Mouse (Mus musculus): Measurements from ENCODE around the gene Mtmr11. TPM values are rescaled to one million over a fixed set of nuclear protein-coding genes. Genes with fewer than 3 reads are reported as not detected.
"Not testable (repeated sequence)": the region's sequence is repeated elsewhere in the genome, so short reads cannot be mapped to it uniquely, and the experiment has no call there.

Gene Mtmr11
- total RNA-seq, 2 experiments from 2014 or later, result 0.34 TPM; not detected in 1

DNA sequence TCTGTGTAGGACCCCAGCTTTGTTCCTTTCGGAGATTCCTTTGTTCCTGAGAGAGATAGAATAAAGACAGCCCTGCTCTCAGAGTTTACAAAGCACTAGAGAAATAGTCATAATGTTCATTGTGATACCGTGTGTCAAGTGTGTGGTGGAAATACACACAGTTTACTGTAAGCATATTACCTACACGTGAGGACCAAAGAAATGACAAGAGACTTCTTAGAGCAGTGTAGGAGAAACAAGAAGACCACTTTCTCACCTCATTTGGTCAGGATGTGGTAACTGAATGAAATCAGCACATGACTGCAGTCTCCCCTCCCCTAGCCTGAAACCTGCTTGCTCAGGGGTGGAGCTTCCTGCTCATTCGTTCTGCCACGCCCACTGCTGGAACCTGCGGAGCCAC, 36.4 kb downstream of the Mtmr11 start:
- ATAC-seq (replicated peaks; ENCODE audit: low FRiP score, poor library complexity, severe bottlenecking), result 0 out of 2 replicates have a peak, but pooled peaks have one; percentile 10

- ATAC-seq (replicated peaks; ENCODE audit: low FRiP score, poor library complexity, severe bottlenecking), result not testable (repeated sequence)
Measured at GRCm38 (mm10) chr3:96198601-96199251, 36.9 kb downstream of the Mtmr11 start.

DNA sequence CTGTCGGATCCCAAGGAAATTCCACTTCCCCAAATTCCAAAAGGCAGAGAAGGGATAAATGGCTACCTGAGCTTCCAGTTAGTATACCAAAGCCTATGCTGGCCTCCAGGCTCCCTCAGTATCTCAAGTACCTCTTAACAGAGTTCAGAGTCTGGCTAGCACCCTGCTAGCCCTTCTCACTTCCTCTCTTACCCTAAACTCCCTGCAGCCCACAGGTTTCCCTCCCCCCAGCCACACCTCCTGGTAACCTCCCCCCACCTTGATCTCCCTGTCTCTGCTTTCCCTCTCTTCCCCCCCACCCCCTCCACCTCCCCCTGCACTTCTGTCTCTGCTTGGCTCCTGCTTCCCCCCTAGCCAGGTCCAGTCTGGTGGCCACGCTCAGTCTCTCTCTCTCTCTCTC, 37.9 kb downstream of the Mtmr11 start:
- ATAC-seq (replicated peaks; ENCODE audit: low FRiP score, poor library complexity, severe bottlenecking), result no peak

- ATAC-seq (replicated peaks; ENCODE audit: low FRiP score, poor library complexity, severe bottlenecking), result no peak
Measured at GRCm38 (mm10) chr3:96207819-96208218, 46.0 kb downstream of the Mtmr11 start.

- no peak for ATAC-seq (replicated peaks; ENCODE audit: low FRiP score, poor library complexity, severe bottlenecking)
Measured at GRCm38 (mm10) chr3:96209242-96209641, 47.4 kb downstream of the Mtmr11 start.

GRCm38 (mm10) chr3:96219191-96219641, 57.4 kb downstream of the Mtmr11 start:
- peak; percentile 40 for ATAC-seq (replicated peaks; ENCODE audit: low FRiP score, poor library complexity, severe bottlenecking)

DNA sequence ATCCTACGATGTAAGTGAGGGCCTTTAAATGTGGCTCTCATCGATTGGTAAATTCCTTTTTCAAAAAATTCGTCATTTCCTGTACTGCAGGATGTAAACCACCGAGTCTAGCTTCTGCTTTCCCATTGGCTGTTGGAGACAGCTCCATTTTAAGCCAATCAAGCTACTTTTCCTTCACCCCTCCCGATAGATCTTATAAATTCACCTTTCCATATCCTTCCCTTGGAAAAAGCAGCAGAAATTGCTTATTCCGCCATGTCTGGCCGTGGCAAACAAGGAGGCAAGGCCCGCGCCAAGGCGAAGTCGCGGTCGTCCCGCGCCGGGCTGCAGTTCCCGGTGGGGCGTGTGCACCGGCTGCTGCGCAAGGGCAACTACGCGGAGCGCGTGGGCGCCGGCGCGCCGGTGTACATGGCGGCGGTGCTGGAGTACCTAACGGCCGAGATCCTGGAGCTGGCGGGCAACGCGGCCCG, 57.9 kb downstream of the Mtmr11 start, which contains the start of the genes Bola1 and Hist2h2ab:
TSS of gene Bola1 (minus strand) at position 49 of the 470 bp plus-strand sequence.
TSS of gene Hist2h2ab (plus strand) at position 205 of the 470 bp plus-strand sequence.
- ATAC-seq (replicated peaks; ENCODE audit: low FRiP score, poor library complexity, severe bottlenecking), result peak; percentile 66

DNA sequence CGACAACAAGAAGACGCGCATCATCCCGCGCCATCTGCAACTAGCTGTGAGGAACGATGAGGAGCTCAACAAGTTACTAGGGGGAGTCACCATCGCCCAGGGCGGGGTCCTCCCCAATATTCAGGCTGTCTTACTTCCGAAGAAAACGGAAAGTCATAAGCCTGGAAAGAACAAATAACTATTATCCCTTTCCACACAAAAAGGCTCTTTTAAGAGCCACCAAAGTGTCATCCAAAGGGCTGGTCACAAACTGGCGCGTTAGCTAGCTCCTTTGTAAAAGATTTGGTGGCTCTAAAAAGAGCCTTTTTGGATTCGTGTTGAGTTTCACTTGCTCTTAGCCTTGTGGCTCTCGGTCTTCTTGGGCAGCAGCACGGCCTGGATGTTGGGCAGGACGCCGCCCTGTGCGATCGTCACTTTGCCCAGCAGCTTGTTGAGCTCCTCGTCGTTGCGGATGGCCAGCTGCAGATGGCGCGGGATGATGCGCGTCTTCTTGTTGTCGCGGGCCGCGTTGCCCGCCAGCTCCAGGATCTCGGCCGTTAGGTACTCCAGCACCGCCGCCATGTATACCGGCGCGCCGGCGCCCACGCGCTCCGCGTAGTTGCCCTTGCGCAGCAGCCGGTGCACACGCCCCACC, 58.4 kb downstream of the Mtmr11 start:
- ATAC-seq (replicated peaks; ENCODE audit: low FRiP score, poor library complexity, severe bottlenecking), result not testable (repeated sequence)

- peak; percentile 80 for ATAC-seq (replicated peaks; ENCODE audit: low FRiP score, poor library complexity, severe bottlenecking)
Measured at GRCm38 (mm10) chr3:96220765-96221639, 59.2 kb downstream of the Mtmr11 start, which contains the start of the genes Hist2h2ac and Hist2h2be. Hist2h2ac (minus strand) TSS chr3:96220880. Hist2h2be (plus strand) TSS chr3:96221119.

Other genes starting within 250 kb of the Mtmr11 start
- gene Anp32e, start 232.8 kb upstream of the Mtmr11 start, total RNA-seq (2015; ENCODE audit: low replicate concordance), result 37.6 and 46.3 TPM in 2 replicates
- gene Anp32e, start 232.8 kb upstream of the Mtmr11 start, total RNA-seq (2017; ENCODE audit: low replicate concordance), result 212 and 278 TPM in 2 replicates
- 6.7 and 10.8 TPM in 2 replicates for gene Plekho1, start 166.0 kb upstream of the Mtmr11 start, total RNA-seq (2015; ENCODE audit: low replicate concordance)
- gene Plekho1, start 166.0 kb upstream of the Mtmr11 start, total RNA-seq (2017; ENCODE audit: low replicate concordance), result 8.2 and 10.1 TPM in 2 replicates
- gene Vps45, start 103.5 kb upstream of the Mtmr11 start, total RNA-seq (2015; ENCODE audit: low replicate concordance), result 2.5 and 14.2 TPM in 2 replicates
- 5.1 and 7.1 TPM in 2 replicates for gene Vps45, start 103.5 kb upstream of the Mtmr11 start, total RNA-seq (2017; ENCODE audit: low replicate concordance)
- 1.0 and 2.1 TPM in 2 replicates for gene Otud7b, start 57.5 kb upstream of the Mtmr11 start, total RNA-seq (2015; ENCODE audit: low replicate concordance)
- gene Otud7b, start 57.5 kb upstream of the Mtmr11 start, total RNA-seq (2017; ENCODE audit: low replicate concordance), result 6.1 and 12.8 TPM in 2 replicates
- 20.9 and 24.9 TPM in 2 replicates for gene Sf3b4, start 10.3 kb downstream of the Mtmr11 start, total RNA-seq (2015; ENCODE audit: low replicate concordance)
- 3.6 and 3.8 TPM in 2 replicates for gene Sf3b4, start 10.3 kb downstream of the Mtmr11 start, total RNA-seq (2017; ENCODE audit: low replicate concordance)
- not detected in 2 replicates for gene Sv2a, start 19.1 kb downstream of the Mtmr11 start, total RNA-seq (2015; ENCODE audit: low replicate concordance)
- gene Sv2a, start 19.1 kb downstream of the Mtmr11 start, total RNA-seq (2017; ENCODE audit: low replicate concordance), result not detected in 2 replicates
- gene Bola1, start 57.7 kb downstream of the Mtmr11 start, total RNA-seq (2015; ENCODE audit: low replicate concordance), result 8.8 TPM in 1 of 2 replicates, not detected in the other
- 3.2 and 5.9 TPM in 2 replicates for gene Bola1, start 57.7 kb downstream of the Mtmr11 start, total RNA-seq (2017; ENCODE audit: low replicate concordance)
- 6.5 TPM in 1 of 2 replicates, not detected in the other for gene Hist2h2ab, start 57.9 kb downstream of the Mtmr11 start, total RNA-seq (2015; ENCODE audit: low replicate concordance)
- 35.6 and 94.8 TPM in 2 replicates for gene Hist2h2ab, start 57.9 kb downstream of the Mtmr11 start, total RNA-seq (2017; ENCODE audit: low replicate concordance)
- gene Hist2h2ac, start 58.9 kb downstream of the Mtmr11 start, total RNA-seq (2015; ENCODE audit: low replicate concordance), result 18.3 and 36.8 TPM in 2 replicates
- gene Hist2h2ac, start 58.9 kb downstream of the Mtmr11 start, total RNA-seq (2017; ENCODE audit: low replicate concordance), result 1,217 and 1,495 TPM in 2 replicates
- 19.2 and 22.6 TPM in 2 replicates for gene Hist2h2be, start 59.1 kb downstream of the Mtmr11 start, total RNA-seq (2015; ENCODE audit: low replicate concordance)
- 19.5 and 32.7 TPM in 2 replicates for gene Hist2h2be, start 59.1 kb downstream of the Mtmr11 start, total RNA-seq (2017; ENCODE audit: low replicate concordance)
- gene Hist2h3c2, start 77.1 kb downstream of the Mtmr11 start, total RNA-seq (2015; ENCODE audit: low replicate concordance), result 139 and 198 TPM in 2 replicates
- 86.0 and 97.2 TPM in 2 replicates for gene Hist2h3c2, start 77.1 kb downstream of the Mtmr11 start, total RNA-seq (2017; ENCODE audit: low replicate concordance)
- 65.5 and 89.0 TPM in 2 replicates for gene Hist2h2aa2, start 78.3 kb downstream of the Mtmr11 start, total RNA-seq (2015; ENCODE audit: low replicate concordance)
- gene Hist2h2aa2, start 78.3 kb downstream of the Mtmr11 start, total RNA-seq (2017; ENCODE audit: low replicate concordance), result 1,562 and 3,181 TPM in 2 replicates
- gene Hist2h2aa1, start 83.5 kb downstream of the Mtmr11 start, total RNA-seq (2015; ENCODE audit: low replicate concordance), result not detected in 2 replicates
- gene Hist2h2aa1, start 83.5 kb downstream of the Mtmr11 start, total RNA-seq (2017; ENCODE audit: low replicate concordance), result 1,803 and 3,861 TPM in 2 replicates
- gene Hist2h3c1, start 84.7 kb downstream of the Mtmr11 start, total RNA-seq (2015; ENCODE audit: low replicate concordance), result 16.7 and 20.9 TPM in 2 replicates
- 15.1 TPM in 1 of 2 replicates, not detected in the other for gene Hist2h3c1, start 84.7 kb downstream of the Mtmr11 start, total RNA-seq (2017; ENCODE audit: low replicate concordance)
- 114 and 128 TPM in 2 replicates for gene Hist2h4, start 101.3 kb downstream of the Mtmr11 start, total RNA-seq (2015; ENCODE audit: low replicate concordance)
- gene Hist2h4, start 101.3 kb downstream of the Mtmr11 start, total RNA-seq (2017; ENCODE audit: low replicate concordance), result 46.8 and 67.0 TPM in 2 replicates
- 373 and 489 TPM in 2 replicates for gene Hist2h3b, start 106.7 kb downstream of the Mtmr11 start, total RNA-seq (2015; ENCODE audit: low replicate concordance)
- 312 and 340 TPM in 2 replicates for gene Hist2h3b, start 106.7 kb downstream of the Mtmr11 start, total RNA-seq (2017; ENCODE audit: low replicate concordance)
- gene Hist2h2bb, start 107.7 kb downstream of the Mtmr11 start, total RNA-seq (2015; ENCODE audit: low replicate concordance), result 715 and 759 TPM in 2 replicates
- 2,995 and 4,039 TPM in 2 replicates for gene Hist2h2bb, start 107.7 kb downstream of the Mtmr11 start, total RNA-seq (2017; ENCODE audit: low replicate concordance)
- 9.0 and 10.8 TPM in 2 replicates for gene Fcgr1, start 132.0 kb downstream of the Mtmr11 start, total RNA-seq (2015; ENCODE audit: low replicate concordance)
- gene Fcgr1, start 132.0 kb downstream of the Mtmr11 start, total RNA-seq (2017; ENCODE audit: low replicate concordance), result 4.0 and 4.5 TPM in 2 replicates

Measured in erythroblast, adult 5-6 weeks (primary cell).